Mouse (Mus musculus) hindbrain, postnatal 0 days (tissue): ENCODE data around the gene Tns3. TPM values are rescaled to one million over a fixed set of nuclear protein-coding genes. Genes with fewer than 3 reads are reported as not detected.

Experiments
- ATAC-seq: fragments of 200-750 bp; cut with Nextera tagmentation; 2 replicates; pipeline ENCODE4 v1.8.0; 2017; ENCODE audit warnings: mild to moderate bottlenecking, moderate TSS enrichment, moderate library complexity
- DNase-seq: peaks from one replicate; pipeline ENCODE4 v3.0.0-alpha.2; 2015; ENCODE audit warnings: low spot score
- H3K27ac ChIP-seq: fragments of 300-500 bp; sonication (generic); 2 replicates; pipeline ENCODE4 v1.5.1; 2014; ENCODE audit warnings: mild to moderate bottlenecking
- H3K27me3 ChIP-seq: fragments of 300-500 bp; sonication (generic); 2 replicates; pipeline ENCODE4 v1.6.1; 2014; ENCODE audit warnings: low read length, mixed read lengths; ENCODE audit not compliant: insufficient read depth
- H3K36me3 ChIP-seq: fragments of 300-500 bp; sonication (generic); 2 replicates; pipeline ENCODE4 v1.6.1; 2014; ENCODE audit warnings: low read length, mixed read lengths; ENCODE audit not compliant: insufficient read depth
- H3K4me1 ChIP-seq: fragments of 300-500 bp; sonication (generic); 2 replicates; pipeline ENCODE4 v1.6.1; 2014; ENCODE audit warnings: antibody characterized with exemption, low read length, mixed read lengths; ENCODE audit not compliant: insufficient read depth
- H3K4me2 ChIP-seq: fragments of 300-500 bp; sonication (generic); 2 replicates; pipeline ENCODE4 v1.6.1; 2014; ENCODE audit warnings: low read depth, mild to moderate bottlenecking, low read length, moderate library complexity, mixed read lengths
- H3K4me3 ChIP-seq: fragments of 300-500 bp; sonication (generic); 2 replicates; pipeline ENCODE4 v1.5.1; 2014; ENCODE audit warnings: low read length
- H3K9ac ChIP-seq: fragments of 300-500 bp; sonication (generic); replicated peaks from 2 replicates; pipeline ENCODE4 v1.6.1; 2014; ENCODE audit warnings: mild to moderate bottlenecking, low read length, moderate library complexity, mixed read lengths
- H3K9me3 ChIP-seq: fragments of 300-500 bp; sonication (generic); 2 replicates; pipeline ENCODE4 v1.6.1; 2016; ENCODE audit warnings: low read length, mixed read lengths
- CTCF ChIP-seq: IDR thresholded peaks from 2 replicates; pipeline ENCODE4 v1.5.1; 2016; ENCODE audit warnings: antibody characterized with exemption, control low read depth, low read depth
- WGBS: fragments of 180-500 bp; shearing (Covaris S2); extraction: QIAGEN DNeasy Blood & Tissue Kit; methylation state at CpG from one replicate; pipeline ENCODE4 v1.1.7; 2014; 5-methylcytosine and 5-hydroxymethylcytosine counted together
- polyA plus RNA-seq: library from polyadenylated mRNA; unstranded; fragments of >200 nt; fragmentation: Nextera tagmentation; extraction: Ambion mirVana; gene quantifications from 2 replicates; pipeline ENCODE4 v1.2.1, GENCODE M21; 2015
- total RNA-seq: library from RNA; depleted of rRNA; stranded (reverse); fragments of >200 nt; gene quantifications from 2 replicates; pipeline ENCODE4 v1.2.3, GENCODE M21; 2014

Tns3 gene
- total and polyA plus RNA-seq, 2 experiments from 2014 or later = 8.2 to 63.6 TPM

DNA sequence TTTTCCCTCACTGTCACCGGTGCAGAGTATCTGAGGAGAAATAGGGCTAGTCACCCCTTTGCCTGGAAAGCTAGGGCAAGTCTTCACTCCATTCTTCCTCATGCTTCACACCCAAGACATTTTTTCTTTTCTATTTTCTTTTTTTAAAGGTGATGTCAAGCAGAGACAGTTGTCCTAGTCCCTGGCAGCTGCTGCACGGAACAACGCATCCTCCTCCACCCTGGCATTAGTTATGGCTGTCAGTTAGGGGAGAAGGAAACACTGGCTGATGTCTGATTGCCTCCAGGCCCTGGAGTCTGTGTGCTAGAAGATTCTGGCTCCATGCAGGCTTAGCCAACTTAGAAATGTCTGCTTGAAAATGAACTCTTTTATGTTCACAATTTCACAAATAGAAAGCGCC is 27.3 kb upstream of the Tns3 start:
- H3K9ac ChIP-seq = no peak overlapping the region
- no peak for TF ChIP-seq CTCF
- H3K4me1 ChIP-seq = peaks cover 15% of the 10 kb centered on the region; the same call in 1 of the 2 replicates
- DNase-seq (no peak), ATAC-seq (no peak)
- H3K27ac ChIP-seq = no peak overlapping the region
- 55% methylated on average over 4 of the region's 4 CpGs for WGBS
- no peaks in the 10 kb centered on the region for H3K36me3 ChIP-seq
- no peak overlapping the region for H3K4me3 ChIP-seq
- no peaks in the 10 kb centered on the region for H3K27me3 ChIP-seq
- no peaks in the 10 kb centered on the region for H3K9me3 ChIP-seq
- H3K4me2 ChIP-seq = no peak overlapping the region

DNA sequence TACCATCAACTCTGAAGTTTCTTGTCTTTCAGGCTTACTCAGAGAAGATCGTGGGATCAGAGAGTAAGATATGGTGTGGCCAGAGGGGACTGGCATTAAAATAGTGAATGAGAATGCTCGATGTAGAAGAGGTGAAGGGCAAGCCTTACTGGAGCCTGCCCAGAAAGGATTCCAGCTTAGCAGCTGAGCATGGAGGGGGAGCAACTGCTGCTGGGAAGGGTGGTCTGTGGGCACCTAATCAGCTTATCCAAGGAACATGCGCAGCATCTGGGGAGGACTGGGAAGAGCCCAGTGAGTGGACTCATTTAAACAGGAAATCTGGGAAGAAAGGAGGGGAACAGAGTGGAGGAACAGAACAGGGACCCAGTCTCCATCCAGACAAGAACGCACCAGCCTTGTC is 26.3 kb upstream of the Tns3 start:
- H3K9ac ChIP-seq = no peak overlapping the region
- WGBS = 57% methylated on average over 4 of the region's 4 CpGs
- H3K4me1 ChIP-seq = peaks cover 15% of the 10 kb centered on the region; the same call in 1 of the 2 replicates

DNA sequence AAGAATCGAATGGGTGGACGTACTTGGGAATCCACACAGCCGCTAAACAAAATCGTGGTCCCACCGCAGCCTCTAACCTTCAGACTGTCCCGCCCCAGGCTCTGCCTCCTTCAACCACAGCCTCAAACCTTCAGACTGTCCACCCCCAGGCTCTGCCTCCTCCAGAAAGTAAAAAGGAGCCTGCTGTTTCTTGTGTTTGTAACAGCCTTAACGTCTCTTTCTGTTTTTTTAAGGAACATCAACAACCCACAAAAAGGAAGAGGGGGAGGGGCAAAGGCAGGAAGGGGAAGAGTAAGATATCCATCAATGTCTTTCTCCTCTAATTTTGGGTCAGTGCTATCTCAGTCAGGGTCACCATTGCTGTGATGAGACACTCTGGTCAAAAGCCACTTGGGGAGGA is 25.2 kb upstream of the Tns3 start:
- H3K27me3 ChIP-seq = no peaks in the 10 kb centered on the region
- H3K27ac ChIP-seq = no peak overlapping the region
- WGBS = 87% methylated on average over 7 of the region's 7 CpGs
- no peak overlapping the region for H3K9ac ChIP-seq
- no peak for TF ChIP-seq CTCF
- H3K9me3 ChIP-seq = no peaks in the 10 kb centered on the region
- H3K4me2 ChIP-seq = no peak overlapping the region
- H3K4me3 ChIP-seq = no peak overlapping the region
- H3K36me3 ChIP-seq = no peaks in the 10 kb centered on the region
- ATAC-seq (no peak), DNase-seq (no peak)
- peaks cover 15% of the 10 kb centered on the region; the same call in 1 of the 2 replicates for H3K4me1 ChIP-seq

More for the DNA sequence above, 26.3 kb upstream of the Tns3 start:
- DNase-seq = no peak
- ATAC-seq = no peak
- no peak overlapping the region for H3K4me3 ChIP-seq
- H3K27me3 ChIP-seq = no peaks in the 10 kb centered on the region
- H3K9me3 ChIP-seq = no peaks in the 10 kb centered on the region
- no peaks in the 10 kb centered on the region for H3K36me3 ChIP-seq
- no peak overlapping the region for H3K4me2 ChIP-seq
- TF ChIP-seq CTCF = no peak
- H3K27ac ChIP-seq = no peak overlapping the region

DNA sequence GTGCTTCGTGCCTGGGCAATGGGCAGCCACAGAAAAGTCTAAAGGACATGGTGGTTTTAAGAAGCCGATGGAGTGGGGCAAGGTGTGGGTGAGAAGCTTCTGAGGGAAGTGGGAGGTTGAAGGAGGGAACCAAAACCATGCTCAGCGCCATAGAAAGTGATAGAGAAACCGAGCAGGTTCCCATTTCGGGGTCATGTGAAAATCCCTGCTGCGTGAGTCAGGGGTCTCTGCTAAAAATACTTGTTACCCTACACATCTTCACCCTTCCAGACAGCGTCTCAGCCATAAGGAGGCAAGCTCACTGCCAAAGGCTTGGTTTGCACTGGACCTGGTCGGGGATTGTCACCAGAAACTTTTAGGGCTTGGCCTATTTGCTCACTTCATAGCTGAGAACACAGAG is 24.6 kb upstream of the Tns3 start:
- H3K4me3 ChIP-seq = no peak overlapping the region
- H3K9me3 ChIP-seq = no peaks in the 10 kb centered on the region
- H3K4me2 ChIP-seq = no peak overlapping the region
- DNase-seq (no peak), ATAC-seq (no peak)
- H3K4me1 ChIP-seq = peaks cover 15% of the 10 kb centered on the region; the same call in 1 of the 2 replicates
- H3K27ac ChIP-seq = no peak overlapping the region
- WGBS = 93% methylated on average over 8 of the region's 8 CpGs
- no peaks in the 10 kb centered on the region for H3K36me3 ChIP-seq
- H3K9ac ChIP-seq = no peak overlapping the region
- no peaks in the 10 kb centered on the region for H3K27me3 ChIP-seq
- TF ChIP-seq CTCF = no peak

DNA sequence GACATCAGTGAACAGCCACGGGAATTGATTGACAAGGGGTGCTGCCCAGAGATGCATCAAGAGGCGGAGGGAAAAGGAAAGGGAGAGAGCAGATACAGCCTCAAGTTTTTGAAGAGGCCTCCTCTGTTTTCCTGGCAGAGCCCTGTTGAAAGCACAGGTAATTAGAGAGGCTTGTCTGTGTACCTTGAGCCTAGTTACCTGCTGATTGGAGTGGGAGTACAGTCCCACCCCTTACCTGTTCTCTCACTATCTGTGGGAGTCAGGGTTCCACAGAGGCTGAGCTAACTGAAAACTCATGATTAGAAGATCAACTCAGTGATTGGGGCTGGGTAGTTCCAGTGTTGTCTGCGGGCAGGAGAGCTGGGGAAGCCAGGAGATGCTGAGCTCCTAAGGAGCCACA is 22.2 kb upstream of the Tns3 start:
- ATAC-seq = no peak
- 81% methylated on average over 3 of the region's 3 CpGs for WGBS
- H3K27ac ChIP-seq = no peak overlapping the region

DNA sequence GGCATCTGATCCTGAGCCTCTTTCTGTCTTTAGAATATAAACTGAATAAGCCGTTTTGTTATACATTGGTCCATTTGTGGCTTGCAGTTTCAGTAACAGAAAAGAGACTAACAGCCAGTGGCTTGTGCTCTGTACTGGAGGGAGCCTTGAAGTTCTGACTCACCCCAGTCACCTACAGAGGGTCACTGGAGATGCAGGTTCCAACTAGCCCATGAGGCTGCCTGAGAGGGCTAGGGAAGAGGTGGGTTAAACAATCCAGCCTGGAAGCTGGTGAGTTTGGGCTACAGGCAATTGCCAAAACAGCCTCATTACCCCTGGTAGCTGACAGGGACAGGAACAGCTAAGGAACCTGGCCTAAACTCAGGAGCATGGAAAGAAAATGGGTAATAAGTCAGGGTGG is 21.7 kb upstream of the Tns3 start:
- Histone ChIP-seq H3K27ac (no peak overlapping the region), H3K9me3 (no peaks in the 10 kb centered on the region), H3K36me3 (no peaks in the 10 kb centered on the region), H3K9ac (no peak overlapping the region), H3K4me1 (no peaks in the 10 kb centered on the region), H3K4me2 (no peak overlapping the region), H3K27me3 (no peaks in the 10 kb centered on the region), H3K4me3 (no peak overlapping the region)
- TF ChIP-seq CTCF = no peak
- DNase-seq = no peak
- 85% methylated on average over 1 of the region's 1 CpGs for WGBS
- ATAC-seq = no peak

More for the DNA sequence above, 22.2 kb upstream of the Tns3 start:
- Histone ChIP-seq H3K9ac (no peak overlapping the region), H3K4me2 (no peak overlapping the region), H3K4me1 (no peaks in the 10 kb centered on the region), H3K36me3 (no peaks in the 10 kb centered on the region), H3K27me3 (no peaks in the 10 kb centered on the region), H3K9me3 (no peaks in the 10 kb centered on the region), H3K4me3 (no peak overlapping the region)
- DNase-seq = no peak
- no peak for TF ChIP-seq CTCF

DNA sequence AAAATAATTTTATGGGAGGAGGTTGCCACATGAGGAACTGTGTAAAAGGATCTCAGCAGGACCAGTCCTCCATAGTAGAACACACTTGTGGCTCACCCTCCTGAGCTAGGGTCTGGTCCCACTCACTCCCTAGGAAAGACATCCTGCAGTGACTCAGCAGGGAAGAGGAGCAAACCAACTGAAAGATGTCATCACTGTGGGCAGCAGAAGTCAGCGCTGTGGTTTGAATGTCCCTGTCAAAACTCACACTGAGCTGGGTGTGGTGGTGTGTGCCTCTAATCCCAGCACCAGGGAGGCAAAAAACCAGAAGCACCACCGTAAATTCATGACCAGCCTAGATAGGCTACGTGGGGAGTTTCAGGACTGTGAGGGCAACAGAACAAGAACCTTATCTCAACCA is 20.9 kb upstream of the Tns3 start:
- Histone ChIP-seq H3K4me1 (no peaks in the 10 kb centered on the region), H3K9ac (no peak overlapping the region), H3K27me3 (no peaks in the 10 kb centered on the region), H3K36me3 (no peaks in the 10 kb centered on the region), H3K27ac (no peak overlapping the region), H3K4me2 (no peak overlapping the region), H3K4me3 (no peak overlapping the region), H3K9me3 (no peaks in the 10 kb centered on the region)
- DNase-seq (no peak), ATAC-seq (no peak)
- no peak for TF ChIP-seq CTCF
- 71% methylated on average over 3 of the region's 3 CpGs for WGBS
